15 mouse cellular contexts compared by ENCODE assay signal in the genomic region with DNA sequence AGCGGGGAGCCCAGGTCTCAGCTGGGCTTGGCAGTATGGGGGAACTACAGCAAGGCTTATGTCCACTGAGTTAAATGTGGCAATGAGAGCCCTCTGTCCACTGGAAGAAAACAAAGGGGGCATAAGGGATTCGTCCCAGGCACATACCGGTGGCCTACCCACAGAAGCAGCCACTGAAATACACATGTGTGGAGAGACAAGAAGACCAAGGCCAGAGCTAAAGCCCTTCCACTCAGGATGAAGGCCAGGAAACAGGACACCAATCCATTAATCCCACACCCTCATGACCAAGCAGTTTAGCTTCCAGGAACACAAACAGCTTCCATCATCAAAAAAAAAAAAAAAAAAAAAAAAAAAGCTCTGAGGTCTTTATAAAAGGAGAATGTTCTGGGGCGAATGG. TPM values are rescaled to one million over a fixed set of nuclear protein-coding genes. Genes with fewer than 3 reads are reported as not detected.
DNase-seq lines count a peak whose midpoint lies in the region; ATAC-seq lines count a peak whose summit lies in the region.
"Had no signal": no experiment of that assay in that cellular context is flagged by ENCODE, and none has a peak within 500 bp of the region (broad histone marks: within the 10 kb centered on the region; RNA-seq: fewer than 3 reads in every experiment).

No protein-coding gene starts in this region.

- DNase-seq in gastrocnemius, adult 18-20 months (ENCODE audit: low spot score), result peak; percentile 71
- DNase-seq in gastrocnemius, postnatal 4 days (ENCODE audit: low spot score in 2 of 2), result no peak
- no peak for DNase-seq in limb, embryonic 11.5 days (ENCODE audit: low spot score)
- DNase-seq in limb, embryonic 10.5 days (ENCODE audit: low spot score), result no peak
- DNase-seq in right cerebral cortex, postnatal 25 days, result no peak
- no peak for DNase-seq in midbrain, embryonic 14.5 days
- DNase-seq: adrenal gland, postnatal 36 days; cerebellum, postnatal 36 days; right cerebral cortex, adult 18-20 months had no signal

- H3K4me2 ChIP-seq in limb, embryonic 11.5 days (ENCODE audit: low read depth, severe bottlenecking), result no peak overlapping the region
- no peak overlapping the region for H3K4me2 ChIP-seq in limb, embryonic 15.5 days
- H3K4me2 ChIP-seq in midbrain, embryonic 14.5 days (ENCODE audit: low read length), result no peak overlapping the region
- H3K4me2 ChIP-seq: embryonic facial prominence, embryonic 13.5 days; forebrain, embryonic 12.5 days had no signal

- no peaks in the 10 kb centered on the region for H3K36me3 ChIP-seq in limb, embryonic 11.5 days (ENCODE audit: control insufficient read depth, insufficient read depth, low read length)
- no peaks in the 10 kb centered on the region for H3K36me3 ChIP-seq in limb, embryonic 10.5 days
- 0 out of 2 replicates have a peak, but pooled peaks cover under 1% of the 10 kb centered on the region for H3K36me3 ChIP-seq in limb, embryonic 15.5 days
- H3K36me3 ChIP-seq in midbrain, embryonic 14.5 days (ENCODE audit: control insufficient read depth, insufficient read depth, low read length), result no peaks in the 10 kb centered on the region
- H3K36me3 ChIP-seq: embryonic facial prominence, embryonic 13.5 days; forebrain, embryonic 12.5 days had no signal

- no peak overlapping the region for H3K4me3 ChIP-seq in limb, embryonic 11.5 days (ENCODE audit: low read depth, low read length)
- no peak overlapping the region for H3K4me3 ChIP-seq in limb, embryonic 10.5 days
- H3K4me3 ChIP-seq in brown adipose tissue, adult 24 weeks (ENCODE audit: insufficient read depth, low read depth, low read length), result no peak overlapping the region
- no peak overlapping the region for H3K4me3 ChIP-seq in limb, embryonic 15.5 days
- no peak overlapping the region for H3K4me3 ChIP-seq in midbrain, embryonic 14.5 days (replicated peaks; ENCODE audit: low read depth, low read length)
- H3K4me3 ChIP-seq: embryonic facial prominence, embryonic 13.5 days; forebrain, embryonic 12.5 days had no signal

- H3K27me3 ChIP-seq in limb, embryonic 11.5 days (ENCODE audit: control insufficient read depth, insufficient read depth, low read length), result no peaks in the 10 kb centered on the region
- H3K27me3 ChIP-seq in limb, embryonic 10.5 days (ENCODE audit: low read depth, poor library complexity, severe bottlenecking), result no peaks in the 10 kb centered on the region
- H3K27me3 ChIP-seq in limb, embryonic 15.5 days, result no peaks in the 10 kb centered on the region
- no peaks in the 10 kb centered on the region for H3K27me3 ChIP-seq in midbrain, embryonic 14.5 days (ENCODE audit: control insufficient read depth, insufficient read depth, low read length)
- H3K27me3 ChIP-seq: embryonic facial prominence, embryonic 13.5 days; forebrain, embryonic 12.5 days had no signal

- 89% methylated on average over 4 of the region's 4 CpGs for WGBS in limb, embryonic 11.5 days
- WGBS in limb, embryonic 10.5 days, result 88% methylated on average over 4 of the region's 4 CpGs
- 51% methylated on average over 4 of the region's 4 CpGs for WGBS in limb, embryonic 15.5 days
- 88% methylated on average over 4 of the region's 4 CpGs for WGBS in midbrain, embryonic 14.5 days

- no peak for ATAC-seq in limb, embryonic 11.5 days (ENCODE audit: insufficient number of reproducible peaks, low FRiP score, low TSS enrichment, low read depth)
- no peak for ATAC-seq in limb, embryonic 15.5 days (ENCODE audit: insufficient number of reproducible peaks, low FRiP score, low TSS enrichment, low read depth)
- ATAC-seq in midbrain, embryonic 14.5 days (ENCODE audit: low FRiP score, low TSS enrichment), result no peak

- H3K27ac ChIP-seq in limb, embryonic 11.5 days (replicated peaks; ENCODE audit: low read depth, low read length), result peak overlapping the region; percentile 66; the same call in 1 of the 2 replicates
- H3K27ac ChIP-seq in limb, embryonic 10.5 days, result no peak overlapping the region; the same call in 1 of the 2 replicates
- H3K27ac ChIP-seq in brown adipose tissue, adult 24 weeks (replicated peaks; ENCODE audit: low read depth, low read length), result peak overlapping the region; percentile 71
- H3K27ac ChIP-seq in limb, embryonic 15.5 days, result peak overlapping the region; percentile 76
- no peak overlapping the region for H3K27ac ChIP-seq in midbrain, embryonic 14.5 days (replicated peaks; ENCODE audit: low read depth, low read length)
- H3K27ac ChIP-seq: forebrain, embryonic 12.5 days; kidney, postnatal 0 days had no signal

- H3K9me3 ChIP-seq in limb, embryonic 11.5 days (ENCODE audit: control insufficient read depth, low read length), result no peaks in the 10 kb centered on the region; the same call in 1 of the 2 replicates
- H3K9me3 ChIP-seq in limb, embryonic 10.5 days (replicated peaks), result no peaks in the 10 kb centered on the region
- H3K9me3 ChIP-seq in limb, embryonic 15.5 days, result no peaks in the 10 kb centered on the region
- H3K9me3 ChIP-seq in midbrain, embryonic 14.5 days (ENCODE audit: control insufficient read depth, low read length), result no peaks in the 10 kb centered on the region
- H3K9me3 ChIP-seq: forebrain, embryonic 12.5 days had no signal

- no peak overlapping the region for H3K9ac ChIP-seq in limb, embryonic 11.5 days (ENCODE audit: low read length)
- H3K9ac ChIP-seq in limb, embryonic 15.5 days, result no peak overlapping the region
- no peak overlapping the region for H3K9ac ChIP-seq in midbrain, embryonic 14.5 days (replicated peaks; ENCODE audit: low read length)
- H3K9ac ChIP-seq: embryonic facial prominence, embryonic 13.5 days; forebrain, embryonic 12.5 days had no signal

- H3K4me1 ChIP-seq in limb, embryonic 11.5 days (ENCODE audit: control insufficient read depth, insufficient read depth, low read length), result peaks cover 12% of the 10 kb centered on the region
- H3K4me1 ChIP-seq in limb, embryonic 10.5 days, result peaks cover 31% of the 10 kb centered on the region
- H3K4me1 ChIP-seq in brown adipose tissue, adult 24 weeks (ENCODE audit: control insufficient read depth, insufficient read depth, insufficient read length, low read length), result peaks cover 22% of the 10 kb centered on the region
- peaks cover 24% of the 10 kb centered on the region for H3K4me1 ChIP-seq in limb, embryonic 15.5 days
- no peaks in the 10 kb centered on the region for H3K4me1 ChIP-seq in midbrain, embryonic 14.5 days (ENCODE audit: control insufficient read depth, insufficient read depth, low read length)

RNA-seq across cellular contexts. Expression of a gene that starts 19.2 kb away (rescaled TPM):
- 100 to 1,000 TPM; 384 to 452 TPM for total RNA-seq in gastrocnemius, adult 18-20 months (2021)
- 10 to 100 TPM; 28.3 to 34.2 TPM for total RNA-seq in gastrocnemius, postnatal 4 days (2021)
- 0.79 and 0.88 TPM in 2 replicates for polyA plus RNA-seq in limb, embryonic 11.5 days (2014; fragmentation: Nextera tagmentation; extraction: Ambion mirVana)
- 0.15 and 0.29 TPM in 2 replicates for polyA plus RNA-seq in limb, embryonic 10.5 days (2016; fragmentation: Nextera tagmentation; extraction: Ambion mirVana)
- 5.0 and 8.7 TPM in 2 replicates for polyA plus RNA-seq in brown adipose tissue, adult 24 weeks (2012; ENCODE audit: insufficient read depth, insufficient read length, missing spikeins)
- polyA plus RNA-seq in limb, embryonic 15.5 days (2015; fragmentation: Nextera tagmentation; extraction: Ambion mirVana), result 1.8 TPM in 2 replicates
- 2.0 and 2.4 TPM in 2 replicates for polyA plus RNA-seq in midbrain, embryonic 14.5 days (2014; fragmentation: Nextera tagmentation; extraction: Ambion mirVana)
- total RNA-seq: neutrophil, adult 5-6 weeks had no signal

Comparison
In these comparisons a context has a peak if more than half of its experiments do, and no peak if none do; other contexts are left out.
1. H3K27ac ChIP-seq: peak in limb, embryonic 11.5 days (single experiment), brown adipose tissue, adult 24 weeks (single experiment) and limb, embryonic 15.5 days (single experiment); none in limb, embryonic 10.5 days (single experiment) and midbrain, embryonic 14.5 days (single experiment).